Mouse (Mus musculus): ENCODE data around the gene Pgk1.

The Pgk1 gene

GRCm38 (mm10) chrX:106219171-106220032 lies 32.5 kb downstream of the Pgk1 start:
- DNase-seq (ENCODE audit: low spot score in 2 of 2) = peak; percentile 41 to 59

- DNase-seq (ENCODE audit: low spot score in 2 of 2) = no peak
Observed at GRCm38 (mm10) chrX:106221058-106221457, 34.2 kb downstream of the Pgk1 start, which contains the start of gene Taf9b. Taf9b (minus strand) TSS chrX:106221158.
